Mouse (Mus musculus): ENCODE measurements around the gene Unc5c. TPM values are rescaled to one million over a fixed set of nuclear protein-coding genes. Genes with fewer than 3 reads are reported as not detected.

Gene Unc5c
- polyA plus RNA-seq, 1 experiment, result 0.15 TPM

GRCm38 (mm10) chr3:141804133-141804532 is 339.1 kb downstream of the Unc5c start:
- 73% methylated on average over 5 of the region's 5 CpGs for WGBS

GRCm38 (mm10) chr3:141809581-141809980 is 344.6 kb downstream of the Unc5c start:
- no peak for TF ChIP-seq CTCF (IDR thresholded peaks at IDR 0.05; ENCODE audit: extremely low read depth, insufficient read length, insufficient replicate concordance, low read depth, low read length)
- TF ChIP-seq POLR2A (IDR thresholded peaks at IDR 0.05; ENCODE audit: low read depth, low read length), result no peak
- 73% methylated on average over 3 of the region's 3 CpGs for WGBS
- H3K4me3 ChIP-seq (ENCODE audit: low read depth, low read length), result no peak overlapping the region
- no peaks in the 10 kb centered on the region for H3K27me3 ChIP-seq (ENCODE audit: control insufficient read depth, insufficient read depth, low read length)
- no peak overlapping the region for H3K27ac ChIP-seq (ENCODE audit: insufficient read depth, low read depth, low read length)
- H3K36me3 ChIP-seq (ENCODE audit: control insufficient read depth, insufficient read depth, low read length), result no peaks in the 10 kb centered on the region
- no peaks in the 10 kb centered on the region for H3K4me1 ChIP-seq (ENCODE audit: control insufficient read depth, insufficient read depth, insufficient read length, low read length)

More at GRCm38 (mm10) chr3:141804133-141804532, 339.1 kb downstream of the Unc5c start:
- no peaks in the 10 kb centered on the region for H3K27me3 ChIP-seq (ENCODE audit: control insufficient read depth, insufficient read depth, low read length)
- TF ChIP-seq POLR2A (IDR thresholded peaks at IDR 0.05; ENCODE audit: low read depth, low read length), result no peak
- TF ChIP-seq CTCF (IDR thresholded peaks at IDR 0.05; ENCODE audit: extremely low read depth, insufficient read length, insufficient replicate concordance, low read depth, low read length), result no peak
- no peaks in the 10 kb centered on the region for H3K4me1 ChIP-seq (ENCODE audit: control insufficient read depth, insufficient read depth, insufficient read length, low read length)
- H3K27ac ChIP-seq (ENCODE audit: insufficient read depth, low read depth, low read length), result no peak overlapping the region
- H3K36me3 ChIP-seq (ENCODE audit: control insufficient read depth, insufficient read depth, low read length), result no peaks in the 10 kb centered on the region
- no peak overlapping the region for H3K4me3 ChIP-seq (ENCODE audit: low read depth, low read length)

GRCm38 (mm10) chr3:141810944-141811343 is 345.9 kb downstream of the Unc5c start:
- Histone ChIP-seq H3K36me3 (ENCODE audit: control insufficient read depth, insufficient read depth, low read length) (no peaks in the 10 kb centered on the region), H3K4me3 (ENCODE audit: low read depth, low read length) (no peak overlapping the region), H3K4me1 (ENCODE audit: control insufficient read depth, insufficient read depth, insufficient read length, low read length) (no peaks in the 10 kb centered on the region), H3K27ac (ENCODE audit: insufficient read depth, low read depth, low read length) (no peak overlapping the region), H3K27me3 (ENCODE audit: control insufficient read depth, insufficient read depth, low read length) (no peaks in the 10 kb centered on the region)
- 60% methylated on average over 7 of the region's 7 CpGs for WGBS
- TF ChIP-seq CTCF (IDR thresholded peaks at IDR 0.05; ENCODE audit: extremely low read depth, insufficient read length, insufficient replicate concordance, low read depth, low read length) (no peak), POLR2A (IDR thresholded peaks at IDR 0.05; ENCODE audit: low read depth, low read length) (no peak)

GRCm38 (mm10) chr3:141811348-141811747 is 346.3 kb downstream of the Unc5c start:
- Histone ChIP-seq H3K4me3 (ENCODE audit: low read depth, low read length) (no peak overlapping the region), H3K27me3 (ENCODE audit: control insufficient read depth, insufficient read depth, low read length) (no peaks in the 10 kb centered on the region), H3K4me1 (ENCODE audit: control insufficient read depth, insufficient read depth, insufficient read length, low read length) (no peaks in the 10 kb centered on the region), H3K27ac (ENCODE audit: insufficient read depth, low read depth, low read length) (no peak overlapping the region), H3K36me3 (ENCODE audit: control insufficient read depth, insufficient read depth, low read length) (no peaks in the 10 kb centered on the region)
- TF ChIP-seq POLR2A (IDR thresholded peaks at IDR 0.05; ENCODE audit: low read depth, low read length), result no peak
- TF ChIP-seq CTCF (IDR thresholded peaks at IDR 0.05; ENCODE audit: extremely low read depth, insufficient read length, insufficient replicate concordance, low read depth, low read length), result no peak
- 15% methylated on average over 2 of the region's 2 CpGs for whole genome bisulfite sequencing

GRCm38 (mm10) chr3:141814776-141815175 is 349.8 kb downstream of the Unc5c start:
- Histone ChIP-seq H3K4me3 (ENCODE audit: low read depth, low read length) (no peak overlapping the region), H3K4me1 (ENCODE audit: control insufficient read depth, insufficient read depth, insufficient read length, low read length) (no peaks in the 10 kb centered on the region), H3K27me3 (ENCODE audit: control insufficient read depth, insufficient read depth, low read length) (no peaks in the 10 kb centered on the region), H3K36me3 (ENCODE audit: control insufficient read depth, insufficient read depth, low read length) (no peaks in the 10 kb centered on the region), H3K27ac (ENCODE audit: insufficient read depth, low read depth, low read length) (no peak overlapping the region)
- no peak for TF ChIP-seq POLR2A (IDR thresholded peaks at IDR 0.05; ENCODE audit: low read depth, low read length)
- TF ChIP-seq CTCF (IDR thresholded peaks at IDR 0.05; ENCODE audit: extremely low read depth, insufficient read length, insufficient replicate concordance, low read depth, low read length), result no peak
- 83% methylated on average over 1 of the region's 1 CpGs for WGBS

- no peaks in the 10 kb centered on the region for H3K4me1 ChIP-seq (ENCODE audit: control insufficient read depth, insufficient read depth, insufficient read length, low read length)
- no peak overlapping the region for H3K27ac ChIP-seq (ENCODE audit: insufficient read depth, low read depth, low read length)
- no peaks in the 10 kb centered on the region for H3K27me3 ChIP-seq (ENCODE audit: control insufficient read depth, insufficient read depth, low read length)
- H3K36me3 ChIP-seq (ENCODE audit: control insufficient read depth, insufficient read depth, low read length), result no peaks in the 10 kb centered on the region
- WGBS, result 57% methylated on average over 3 of the region's 3 CpGs
- no peak overlapping the region for H3K4me3 ChIP-seq (ENCODE audit: low read depth, low read length)
- TF ChIP-seq CTCF (IDR thresholded peaks at IDR 0.05; ENCODE audit: extremely low read depth, insufficient read length, insufficient replicate concordance, low read depth, low read length) (no peak), POLR2A (IDR thresholded peaks at IDR 0.05; ENCODE audit: low read depth, low read length) (no peak)
These were observed 353.7 kb downstream of the Unc5c start for GRCm38 (mm10) chr3:141818615-141819312.

GRCm38 (mm10) chr3:141819331-141819941 is 354.4 kb downstream of the Unc5c start:
- Histone ChIP-seq H3K4me3 (ENCODE audit: low read depth, low read length) (no peak overlapping the region), H3K27me3 (ENCODE audit: control insufficient read depth, insufficient read depth, low read length) (no peaks in the 10 kb centered on the region), H3K4me1 (ENCODE audit: control insufficient read depth, insufficient read depth, insufficient read length, low read length) (no peaks in the 10 kb centered on the region), H3K27ac (ENCODE audit: insufficient read depth, low read depth, low read length) (no peak overlapping the region), H3K36me3 (ENCODE audit: control insufficient read depth, insufficient read depth, low read length) (no peaks in the 10 kb centered on the region)
- WGBS, result 53% methylated on average over 13 of the region's 13 CpGs
- no peak for TF ChIP-seq CTCF (IDR thresholded peaks at IDR 0.05; ENCODE audit: extremely low read depth, insufficient read length, insufficient replicate concordance, low read depth, low read length)
- no peak for TF ChIP-seq POLR2A (IDR thresholded peaks at IDR 0.05; ENCODE audit: low read depth, low read length)

All from small intestine, adult 2 months (tissue).